Mouse (Mus musculus): ENCODE measurements at regions not wholly inside any gene's neighbourhood (a gene's known extent, or its start where the extent isn't known, plus 50 kb on each side); places are given as distances from the start of the nearest gene placed in this dataset.
A peak's percentile ranks its signal among the peaks of the same experiment; 100 is the strongest.

DNA sequence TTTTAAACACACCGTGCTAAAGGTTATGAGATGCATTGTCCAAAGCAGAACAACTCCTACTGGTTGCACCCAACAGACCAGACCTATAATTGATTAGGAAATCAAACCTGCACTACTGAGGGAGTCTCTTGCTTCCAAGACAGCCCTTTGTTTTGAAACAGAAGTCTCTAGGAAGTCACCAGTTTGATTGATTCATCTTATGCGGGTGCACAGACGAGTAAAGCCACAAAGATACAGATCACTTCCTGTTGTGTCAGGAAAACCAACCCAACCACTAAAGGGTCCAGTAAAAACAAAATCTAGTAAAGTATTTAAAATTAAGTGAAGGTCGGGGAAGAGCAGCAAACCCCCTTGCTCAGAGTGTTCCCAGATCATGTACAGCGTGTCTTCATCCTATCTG lies 58.3 kb upstream of the N6amt1 start:
- Histone ChIP-seq H3K27ac (no peak overlapping the region), H3K4me3 (no peak overlapping the region)
- no peak for TF ChIP-seq CTCF (IDR thresholded peaks at IDR 0.05)
- intact Hi-C loops (cut with DNase I) = no loop called here
- no peak for DNase-seq (ENCODE audit: extremely low spot score in 1 of 2, low spot score in 2 of 2)

DNA sequence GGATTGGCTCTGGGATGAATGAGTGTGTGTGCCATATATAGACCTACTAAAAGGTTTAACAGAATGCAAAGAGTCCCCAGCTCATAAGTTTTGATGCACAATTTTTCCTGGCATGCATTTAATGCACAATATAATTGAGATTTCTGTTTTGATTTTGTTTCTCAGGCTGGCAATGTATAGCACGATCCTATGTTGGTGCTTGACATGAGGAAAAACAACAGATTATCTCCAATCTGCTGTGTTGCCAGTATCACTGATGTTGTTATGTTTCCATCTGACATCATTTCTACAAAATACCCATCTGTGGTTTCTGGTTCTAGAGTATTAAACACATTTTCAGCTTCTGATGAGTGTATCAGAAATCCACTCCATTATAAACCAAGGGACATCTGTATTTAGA lies 61.2 kb upstream of the N6amt1 start:
- Histone ChIP-seq H3K27ac (no peak overlapping the region), H3K4me3 (no peak overlapping the region)
- intact Hi-C loops (cut with DNase I) = no loop called here
- TF ChIP-seq CTCF (IDR thresholded peaks at IDR 0.05) = no peak
- no peak for DNase-seq (ENCODE audit: extremely low spot score in 1 of 2, low spot score in 2 of 2)

DNA sequence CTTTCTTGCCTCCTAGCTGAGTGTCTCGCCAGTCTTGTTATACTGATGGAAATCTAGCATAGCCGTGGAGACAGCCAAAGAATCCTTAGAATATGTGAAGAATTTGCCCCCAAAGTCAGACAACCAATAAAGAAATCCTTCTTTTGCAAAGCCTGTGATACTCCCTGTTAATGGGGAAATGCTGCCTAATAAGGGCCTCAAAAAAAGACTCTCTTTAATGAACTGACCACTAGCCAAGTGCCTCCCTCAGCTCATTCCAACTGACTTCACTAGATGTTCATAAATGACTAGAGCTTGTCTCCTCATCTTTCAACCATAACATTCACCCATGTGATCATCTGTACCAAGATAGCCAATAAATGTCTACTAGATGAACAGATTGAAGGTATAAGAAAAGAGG lies 62.3 kb upstream of the N6amt1 start:
- intact Hi-C loops (cut with DNase I) = no loop called here
- DNase-seq (ENCODE audit: extremely low spot score in 1 of 2, low spot score in 2 of 2) = no peak
- H3K4me3 ChIP-seq = no peak overlapping the region
- no peak overlapping the region for H3K27ac ChIP-seq
- no peak for TF ChIP-seq CTCF (IDR thresholded peaks at IDR 0.05)

DNA sequence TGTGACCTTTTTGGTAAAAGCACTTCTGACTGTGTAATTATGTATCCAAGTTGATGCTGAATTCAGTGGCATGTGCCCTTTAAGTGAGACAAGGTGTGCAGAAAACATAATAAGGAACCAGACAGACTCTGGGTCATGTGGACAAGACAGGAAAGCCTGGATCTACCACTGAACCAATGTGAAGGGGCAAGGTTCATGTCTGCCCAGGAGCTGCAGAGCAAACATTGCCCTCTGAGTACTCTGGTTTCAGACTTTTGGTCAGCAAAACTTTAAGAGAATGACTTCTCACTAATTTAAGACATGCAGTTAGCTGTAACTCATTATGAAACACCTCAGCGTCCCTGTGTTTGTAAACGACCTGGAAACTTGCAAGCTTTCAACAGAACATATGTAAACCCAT lies 68.3 kb upstream of the N6amt1 start:
- intact Hi-C loops (cut with DNase I) = no loop called here
- no peak for DNase-seq (ENCODE audit: extremely low spot score in 1 of 2, low spot score in 2 of 2)
- Histone ChIP-seq H3K4me3 (no peak overlapping the region), H3K27ac (no peak overlapping the region)
- TF ChIP-seq CTCF (IDR thresholded peaks at IDR 0.05) = no peak

DNA sequence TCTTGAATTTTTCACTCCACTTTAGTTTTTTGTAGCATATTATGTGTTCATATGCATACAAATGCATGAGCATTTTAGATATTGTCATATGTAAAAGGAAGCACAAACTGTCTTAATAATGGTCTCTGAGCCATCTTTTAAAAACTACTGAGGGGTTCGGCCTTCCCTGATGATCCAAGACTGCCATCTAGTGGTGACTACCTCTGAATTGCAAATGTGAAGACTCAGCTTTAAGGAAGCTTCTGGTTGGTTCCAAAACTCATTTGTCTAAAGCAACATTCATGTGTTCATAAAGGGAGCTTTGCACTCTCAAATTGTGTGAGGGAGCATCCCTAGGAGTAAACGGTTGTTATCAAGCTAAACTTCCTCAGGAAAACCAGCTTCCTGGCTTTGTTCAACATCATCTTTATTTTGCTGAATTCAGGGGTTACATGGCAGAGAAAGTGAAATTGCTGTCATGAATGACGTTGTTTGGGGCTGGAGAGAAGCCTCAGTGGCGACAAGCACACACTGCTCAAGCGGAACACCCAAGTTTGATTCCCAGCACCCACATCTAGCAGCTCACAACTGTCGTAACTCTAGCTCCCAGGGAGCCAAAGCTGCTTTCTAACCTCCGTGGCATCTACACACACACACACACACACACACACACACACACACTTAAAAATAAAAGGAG lies 69.0 kb upstream of the N6amt1 start:
- intact Hi-C loops (cut with DNase I) = no loop called here
- DNase-seq (ENCODE audit: extremely low spot score in 1 of 2, low spot score in 2 of 2) = no peak
- TF ChIP-seq CTCF (IDR thresholded peaks at IDR 0.05) = peak; percentile 48
- H3K4me3 ChIP-seq = no peak overlapping the region
- no peak overlapping the region for H3K27ac ChIP-seq

DNA sequence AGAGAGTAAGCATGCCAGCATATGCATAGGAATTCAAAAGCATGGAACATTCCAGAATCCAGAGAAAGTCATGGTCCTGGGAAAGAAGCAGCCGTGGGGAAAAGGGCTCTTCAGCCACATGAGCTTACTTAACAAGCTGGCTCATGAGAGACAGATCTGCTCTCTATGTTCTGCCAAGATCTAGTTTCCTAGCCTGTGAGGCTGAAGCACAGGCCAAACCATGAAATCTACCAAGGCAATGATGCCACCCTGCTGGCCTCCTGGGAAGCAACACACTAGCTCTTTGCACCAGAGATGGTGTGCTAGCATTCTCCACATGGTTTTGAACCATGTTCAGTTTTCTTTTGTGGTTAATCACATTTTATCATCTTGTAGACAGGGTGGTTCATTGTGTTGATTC lies 75.5 kb upstream of the N6amt1 start:
- intact Hi-C loops (cut with DNase I) = no loop called here

DNA sequence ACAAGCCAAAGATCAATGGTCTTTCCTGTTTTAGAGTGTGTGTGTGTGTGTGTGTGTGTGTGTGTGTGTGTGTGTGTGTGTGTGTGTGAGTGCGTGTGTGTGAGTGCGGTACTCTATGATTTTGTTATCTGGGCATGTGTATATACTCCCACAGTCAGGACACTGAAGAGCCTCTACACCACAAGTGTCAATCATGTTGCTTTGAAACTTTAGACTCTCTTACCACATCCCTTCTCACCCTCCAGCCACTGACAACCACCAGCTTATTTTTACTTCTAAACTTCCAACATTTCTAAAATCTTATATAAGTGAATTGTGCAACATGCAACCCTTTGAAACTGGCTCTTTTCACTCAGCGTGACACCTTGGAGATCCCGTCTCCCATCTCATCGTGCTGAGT lies 81.6 kb upstream of the N6amt1 start:
- TF ChIP-seq CTCF (IDR thresholded peaks at IDR 0.05) = no peak
- no peak for DNase-seq (ENCODE audit: extremely low spot score in 1 of 2, low spot score in 2 of 2)
- intact Hi-C loops (cut with DNase I) = no loop called here
- Histone ChIP-seq H3K4me3 (no peak overlapping the region), H3K27ac (no peak overlapping the region)

More for the DNA sequence above, 75.5 kb upstream of the N6amt1 start:
- no peak for TF ChIP-seq CTCF (IDR thresholded peaks at IDR 0.05)
- Histone ChIP-seq H3K4me3 (no peak overlapping the region), H3K27ac (no peak overlapping the region)
- DNase-seq (ENCODE audit: extremely low spot score in 1 of 2, low spot score in 2 of 2) = no peak

DNA sequence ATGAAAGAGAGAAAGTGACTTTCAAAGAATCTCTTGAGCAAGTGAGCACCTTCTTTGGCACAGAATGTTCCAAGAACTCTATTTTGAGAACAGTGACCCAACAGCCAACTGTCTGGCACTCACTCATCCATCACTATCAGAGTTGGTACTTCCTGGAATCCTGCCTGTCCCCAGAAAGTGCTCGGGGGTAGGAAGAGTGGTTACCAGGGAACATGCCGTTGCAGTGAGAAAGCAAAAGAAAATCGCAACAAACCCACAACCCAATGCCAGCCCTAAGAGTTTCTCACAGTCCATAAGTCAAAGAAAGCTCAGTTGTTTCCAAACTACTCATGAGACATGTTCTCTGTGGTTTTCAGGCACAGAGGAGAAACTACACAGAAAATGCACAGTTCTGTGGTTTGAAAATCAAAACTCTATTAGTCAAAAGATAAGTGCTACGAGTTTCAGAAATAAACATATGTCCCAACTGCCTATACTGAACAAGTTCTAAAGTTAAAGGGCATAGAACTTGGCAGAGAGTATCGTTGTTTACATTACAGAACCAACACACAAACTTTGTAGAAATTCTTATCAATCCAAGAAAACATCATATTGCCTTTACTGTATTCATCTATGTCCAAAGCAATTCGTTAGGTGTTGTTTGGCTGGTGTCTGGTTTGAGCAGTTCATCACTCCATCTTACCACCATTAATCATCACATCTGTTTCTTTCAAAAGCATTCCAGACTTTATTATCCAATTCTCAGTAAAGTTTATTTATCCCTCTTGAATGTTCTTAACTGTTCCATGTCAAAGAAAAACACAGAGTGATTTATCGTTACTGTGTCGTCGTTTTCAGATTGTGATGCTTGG lies 85.8 kb upstream of the N6amt1 start:
- no peak for DNase-seq (ENCODE audit: extremely low spot score in 1 of 2, low spot score in 2 of 2)
- no peak for TF ChIP-seq CTCF (IDR thresholded peaks at IDR 0.05)
- no peak overlapping the region for H3K27ac ChIP-seq
- H3K4me3 ChIP-seq = no peak overlapping the region
- intact Hi-C loops (cut with DNase I) = no loop called here

DNA sequence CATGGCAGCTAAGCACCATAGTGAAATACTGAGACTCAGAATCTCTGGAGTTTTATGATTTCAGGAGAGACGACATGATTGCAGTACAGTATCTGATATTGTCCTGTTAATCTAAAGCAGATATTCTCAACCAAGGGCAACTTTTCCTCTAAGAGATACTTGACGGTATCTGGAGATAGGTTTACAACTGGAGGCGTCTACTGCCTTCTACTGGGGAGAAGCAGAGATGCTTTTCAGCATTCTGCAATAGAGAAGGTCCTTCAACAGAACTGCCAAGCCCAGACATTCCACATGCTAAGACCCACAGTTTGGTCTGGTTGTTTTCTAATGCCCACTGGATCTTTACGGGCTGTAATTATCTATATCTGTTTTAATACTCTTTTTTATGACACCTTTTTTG lies 86.5 kb upstream of the N6amt1 start:
- DNase-seq (ENCODE audit: extremely low spot score in 1 of 2, low spot score in 2 of 2) = no peak
- intact Hi-C loops (cut with DNase I) = no loop called here
- no peak for TF ChIP-seq CTCF (IDR thresholded peaks at IDR 0.05)
- Histone ChIP-seq H3K4me3 (no peak overlapping the region), H3K27ac (no peak overlapping the region)

DNA sequence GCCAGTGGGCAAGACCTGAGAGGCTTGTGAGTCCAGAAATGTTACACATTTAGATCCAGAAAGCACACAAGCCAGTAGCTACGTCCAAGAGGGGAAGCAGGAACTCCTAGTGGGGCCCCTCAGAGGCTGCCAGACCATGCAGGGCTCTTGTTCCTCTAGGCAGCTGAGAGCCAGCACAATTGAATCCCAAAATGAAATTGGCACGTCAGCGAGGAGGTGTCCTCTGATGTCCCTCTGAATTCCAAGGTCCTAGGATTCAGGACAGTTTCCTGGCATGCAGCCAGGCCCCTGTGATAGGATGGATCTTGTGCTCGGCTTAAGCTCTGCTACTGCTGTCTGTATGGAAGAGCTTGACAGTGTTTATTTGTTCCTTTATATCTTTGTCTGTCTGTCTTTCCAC lies 90.4 kb upstream of the N6amt1 start:
- H3K27ac ChIP-seq = no peak overlapping the region
- DNase-seq (ENCODE audit: extremely low spot score in 1 of 2, low spot score in 2 of 2) = no peak
- TF ChIP-seq CTCF (IDR thresholded peaks at IDR 0.05) = no peak
- no peak overlapping the region for H3K4me3 ChIP-seq
- intact Hi-C loops (cut with DNase I) = no loop called here

DNA sequence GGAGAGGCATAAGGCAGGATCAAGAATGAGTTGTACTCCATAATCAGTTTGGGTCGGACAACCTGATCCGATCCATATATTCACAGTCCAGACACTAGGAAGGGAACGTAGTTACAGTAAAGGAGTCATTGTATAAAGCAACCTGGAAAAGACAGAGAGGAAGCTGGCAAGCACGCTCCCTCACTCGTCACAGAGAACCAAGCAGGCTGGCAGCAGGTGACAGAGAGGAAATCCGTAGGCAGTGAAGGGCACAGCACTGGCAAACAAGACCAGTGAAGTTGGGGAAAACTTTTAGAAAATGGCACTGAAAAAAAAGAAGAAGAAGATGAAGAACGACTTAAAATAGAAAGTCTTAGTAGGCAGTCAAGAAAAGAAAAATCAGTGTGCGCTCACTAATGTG lies 90.9 kb upstream of the N6amt1 start:
- H3K27ac ChIP-seq = no peak overlapping the region

DNA sequence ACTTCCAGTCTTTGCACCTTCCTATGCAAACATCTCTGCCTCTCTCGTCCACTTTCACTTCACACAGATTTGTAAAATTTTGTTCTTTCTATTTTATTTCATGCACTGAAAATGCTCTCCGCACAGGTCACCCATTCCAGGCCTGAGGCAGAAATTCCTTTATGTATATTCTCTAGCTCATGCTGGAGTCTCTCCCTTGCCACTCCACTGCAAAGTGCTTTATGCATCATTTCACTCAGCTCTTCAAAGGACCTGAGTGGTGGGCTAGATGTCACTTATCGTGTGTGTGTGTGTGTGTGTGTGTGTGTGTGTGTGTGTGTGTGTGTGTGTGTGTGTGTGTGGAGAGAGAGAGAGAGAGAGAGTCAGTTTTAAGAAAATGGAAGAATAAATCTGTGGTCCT lies 91.5 kb upstream of the N6amt1 start:
- intact Hi-C loops (cut with DNase I) = no loop called here
- H3K4me3 ChIP-seq = no peak overlapping the region
- DNase-seq (ENCODE audit: extremely low spot score in 1 of 2, low spot score in 2 of 2) = no peak
- no peak for TF ChIP-seq CTCF (IDR thresholded peaks at IDR 0.05)
- no peak overlapping the region for H3K27ac ChIP-seq

More for the DNA sequence above, 90.9 kb upstream of the N6amt1 start:
- intact Hi-C loops (cut with DNase I) = no loop called here
- no peak for DNase-seq (ENCODE audit: extremely low spot score in 1 of 2, low spot score in 2 of 2)
- no peak overlapping the region for H3K4me3 ChIP-seq
- no peak for TF ChIP-seq CTCF (IDR thresholded peaks at IDR 0.05)

DNA sequence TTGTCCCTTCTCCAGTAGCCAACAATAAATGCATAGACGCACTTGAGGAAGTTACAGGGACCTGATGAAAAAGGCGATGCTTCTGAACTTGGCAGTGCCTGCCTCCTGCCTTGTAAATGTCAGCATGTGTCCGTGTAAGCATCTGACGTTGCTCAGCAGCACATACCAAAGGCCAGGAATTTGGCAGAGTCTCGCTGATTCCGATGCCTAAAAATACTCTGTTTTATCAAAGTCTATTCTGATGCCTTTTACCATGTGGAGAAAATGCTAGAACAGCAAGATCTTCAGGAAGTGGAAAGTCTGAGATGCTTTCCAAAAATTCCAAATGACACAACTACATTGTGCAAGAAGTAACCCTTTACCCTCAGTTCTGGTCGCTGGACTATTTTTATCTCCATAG lies 92.5 kb upstream of the N6amt1 start:
- TF ChIP-seq CTCF (IDR thresholded peaks at IDR 0.05) = no peak
- no peak for DNase-seq (ENCODE audit: extremely low spot score in 1 of 2, low spot score in 2 of 2)
- intact Hi-C loops (cut with DNase I) = no loop called here
- H3K4me3 ChIP-seq = no peak overlapping the region
- H3K27ac ChIP-seq = no peak overlapping the region
